Mouse (Mus musculus): ENCODE results near the gene Rnf145.

GRCm38 (mm10) chr11:44498412-44499272, 20.1 kb upstream of the Rnf145 start:
- TF ChIP-seq CTCF (IDR thresholded peaks at IDR 0.05; ENCODE audit: low read depth, low read length) (no peak), POLR2A (IDR thresholded peaks at IDR 0.05; ENCODE audit: borderline replicate concordance, low read depth, low read length) (no peak)
